Mouse (Mus musculus) kidney, adult 2 months (tissue): Measurements from ENCODE around the gene Rel. TPM values are rescaled to one million over a fixed set of nuclear protein-coding genes. Genes with fewer than 3 reads are reported as not detected.

Experiments
- DNase-seq: peaks from one replicate; pipeline ENCODE4 v3.0.0; 2021
- H3K27ac ChIP-seq: fragments of 200-500 bp; 2 replicates; pipeline ENCODE4 v1.5.1; 2012; ENCODE audit warnings: low read depth, low read length, control low read depth, inconsistent platforms; ENCODE audit not compliant: insufficient read depth
- H3K27me3 ChIP-seq: fragments of 200-500 bp; replicated peaks from 2 replicates; pipeline ENCODE4 v1.6.1; 2012; ENCODE audit warnings: mild to moderate bottlenecking, moderate library complexity, low read length, inconsistent platforms; ENCODE audit not compliant: control insufficient read depth, insufficient read depth
- H3K36me3 ChIP-seq: fragments of 200-500 bp; 2 replicates; pipeline ENCODE4 v1.6.1; 2012; ENCODE audit warnings: mild to moderate bottlenecking, moderate library complexity, low read length, inconsistent platforms; ENCODE audit not compliant: control insufficient read depth, insufficient read depth
- H3K4me1 ChIP-seq: fragments of 200-500 bp; 2 replicates; pipeline ENCODE4 v1.6.1; 2011; ENCODE audit warnings: low read length; ENCODE audit not compliant: control insufficient read depth, insufficient read depth
- H3K4me3 ChIP-seq: fragments of 200-500 bp; 2 replicates; pipeline ENCODE4 v1.5.1; 2011; ENCODE audit warnings: mild to moderate bottlenecking, low read depth, low read length, control low read depth; ENCODE audit not compliant: insufficient read depth
- CTCF ChIP-seq: fragments of 200-500 bp; conservative IDR thresholded peaks from 2 replicates; pipeline ENCODE4 v1.5.1; 2011; ENCODE audit warnings: low read depth, mild to moderate bottlenecking, control low read depth, low read length, moderate library complexity, mixed read lengths; ENCODE audit not compliant: insufficient read depth, insufficient read length
- POLR2A ChIP-seq: fragments of 200-500 bp; IDR thresholded peaks from one replicate; pipeline ENCODE4 v1.6.1; 2011; ENCODE audit warnings: low read depth, low read length, control low read depth
- WGBS: fragments of 180-500 bp; shearing (Covaris S2); methylation state at CpG from one replicate; pipeline ENCODE4 v1.1.7; 2018; 5-methylcytosine and 5-hydroxymethylcytosine counted together
- polyA plus RNA-seq: library from polyadenylated mRNA; depleted of rRNA; stranded (reverse); fragments of >200 nt; gene quantifications from 2 replicates; pipeline ENCODE4 v1.2.3, GENCODE M21; 2012

Rel gene
- polyA plus RNA-seq, 1 experiment = 1.3 TPM

DNA sequence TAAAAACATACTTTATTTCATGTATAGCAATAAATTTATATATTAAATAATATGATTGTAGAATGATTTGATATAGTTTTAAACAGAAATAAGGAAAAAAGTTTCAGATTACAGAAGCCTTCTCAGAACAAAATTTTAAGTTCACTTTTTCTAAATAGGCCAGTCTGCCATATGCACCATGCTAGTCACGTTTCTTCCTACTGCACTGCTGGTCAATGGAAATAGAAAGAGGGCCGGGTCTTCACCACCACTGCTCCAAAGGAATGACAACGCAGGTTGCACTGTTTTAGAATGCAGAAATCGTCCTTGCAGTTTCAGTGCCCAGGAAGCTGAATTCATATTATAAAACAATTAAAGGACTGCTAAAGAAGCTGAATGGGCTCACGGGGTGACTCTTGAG is 12.3 kb upstream of the Rel start:
- no peak overlapping the region for H3K4me3 ChIP-seq
- no peaks in the 10 kb centered on the region for H3K4me1 ChIP-seq
- H3K27ac ChIP-seq = no peak overlapping the region
- no peak for DNase-seq
- no peaks in the 10 kb centered on the region for H3K27me3 ChIP-seq
- no peaks in the 10 kb centered on the region for H3K36me3 ChIP-seq
- TF ChIP-seq CTCF (no peak), POLR2A (no peak)
- 87% methylated on average over 5 of the region's 5 CpGs for WGBS

DNA sequence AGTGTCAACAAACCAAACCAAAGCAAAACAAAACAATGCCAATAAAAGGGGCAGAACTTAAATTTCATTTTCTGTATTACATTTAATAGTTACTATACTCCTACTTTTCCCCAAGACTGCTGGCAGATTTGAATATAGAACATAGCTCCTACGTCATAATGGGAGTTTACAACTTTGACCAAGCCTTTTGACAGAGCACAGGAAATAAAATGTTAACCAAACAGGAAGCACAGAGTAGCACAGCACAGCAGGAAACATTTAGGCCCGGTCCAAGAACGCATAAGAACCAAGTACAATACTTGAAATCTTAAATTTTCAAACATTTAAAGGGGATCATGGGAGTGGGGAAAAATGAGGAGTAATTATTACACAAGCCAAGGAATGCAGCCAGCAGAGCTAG is 11.3 kb upstream of the Rel start:
- H3K27ac ChIP-seq = no peak overlapping the region
- no peak overlapping the region for H3K4me3 ChIP-seq
- DNase-seq = no peak
- 64% methylated on average over 3 of the region's 3 CpGs for WGBS
- no peaks in the 10 kb centered on the region for H3K27me3 ChIP-seq
- TF ChIP-seq POLR2A = no peak
- TF ChIP-seq CTCF = no peak
- H3K4me1 ChIP-seq = no peaks in the 10 kb centered on the region
- H3K36me3 ChIP-seq = no peaks in the 10 kb centered on the region

DNA sequence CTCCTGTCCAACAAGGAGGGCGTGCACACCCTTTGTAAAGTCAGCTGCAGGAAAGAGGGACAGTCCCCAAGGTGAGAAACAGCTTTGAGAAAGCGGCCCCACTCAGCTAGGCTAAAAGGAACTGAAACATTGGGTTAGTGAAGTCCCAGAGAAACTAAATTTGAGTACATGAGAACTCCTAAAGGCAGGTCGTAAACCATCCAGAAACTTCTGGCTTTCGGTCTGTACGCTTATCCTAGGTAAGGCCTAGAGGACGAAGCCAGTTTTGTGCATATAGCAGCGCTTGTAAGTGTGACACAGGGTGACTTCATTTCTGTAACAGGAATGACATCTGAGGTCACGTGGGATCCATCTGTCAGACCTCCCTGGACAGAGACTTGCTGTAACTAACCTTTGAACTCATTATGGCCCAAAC is 8.0 kb upstream of the Rel start:
- no peak overlapping the region for H3K27ac ChIP-seq
- no peak for DNase-seq
- H3K4me1 ChIP-seq = no peaks in the 10 kb centered on the region
- no peak for TF ChIP-seq CTCF
- TF ChIP-seq POLR2A = no peak
- no peak overlapping the region for H3K4me3 ChIP-seq
- H3K27me3 ChIP-seq = no peaks in the 10 kb centered on the region
- 88% methylated on average over 8 of the region's 8 CpGs for WGBS
- H3K36me3 ChIP-seq = no peaks in the 10 kb centered on the region

DNA sequence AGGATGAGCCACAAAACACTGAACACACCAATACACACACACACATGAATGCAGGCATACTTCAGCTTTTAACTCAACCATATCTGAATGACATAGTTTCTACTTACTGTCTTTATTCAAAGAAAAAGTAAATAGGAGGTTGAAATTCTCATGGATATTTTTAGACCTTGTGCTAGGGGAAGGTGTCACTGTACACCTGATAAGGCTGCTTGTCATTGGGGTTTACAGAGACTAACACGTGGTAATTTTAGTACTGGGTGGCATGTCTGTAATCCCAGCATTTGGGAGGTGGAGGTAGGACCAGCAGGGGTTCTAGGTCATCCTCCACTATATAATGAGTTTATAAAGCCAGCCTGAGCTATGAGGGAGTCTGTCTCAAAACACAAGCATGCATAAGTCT is 1.7 kb upstream of the Rel start:
- Histone ChIP-seq H3K27ac (no peak overlapping the region), H3K27me3 (no peaks in the 10 kb centered on the region), H3K4me3 (no peak overlapping the region), H3K36me3 (no peaks in the 10 kb centered on the region), H3K4me1 (peaks cover 5% of the 10 kb centered on the region; the same call in 1 of the 2 replicates)
- 59% methylated on average over 1 of the region's 1 CpGs for WGBS
- TF ChIP-seq POLR2A (no peak), CTCF (no peak)
- no peak for DNase-seq

DNA sequence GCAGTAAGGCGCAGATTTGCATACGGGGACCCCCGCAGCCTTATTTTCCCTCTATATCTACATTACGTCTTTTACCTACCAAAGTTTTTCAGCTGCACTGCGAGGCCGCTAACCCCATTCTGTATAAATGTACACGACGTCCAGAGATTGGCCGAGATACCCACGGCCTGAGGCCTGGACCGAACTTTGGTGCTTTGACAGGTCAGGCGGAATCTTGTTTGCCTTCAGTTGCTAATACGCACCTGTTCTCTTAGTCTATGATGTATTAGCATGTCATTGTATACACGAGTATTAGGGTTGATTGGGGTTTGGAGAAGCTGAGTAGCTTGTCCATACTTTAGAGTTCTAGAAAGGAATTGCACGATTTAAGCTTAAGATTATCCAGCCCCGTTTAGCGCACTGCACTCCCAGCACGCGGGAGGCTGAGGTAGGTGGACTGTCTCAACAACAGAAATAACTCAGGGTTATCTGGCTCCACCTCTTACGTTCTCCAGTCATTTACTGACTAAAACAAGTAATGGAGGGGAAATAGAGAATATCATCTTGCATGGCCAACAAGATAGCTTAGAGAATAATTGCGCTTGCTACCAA is 832 bp upstream of the Rel start:
- 12% methylated on average over 21 of the region's 21 CpGs for WGBS
- peaks cover 5% of the 10 kb centered on the region; the same call in 1 of the 2 replicates for H3K4me1 ChIP-seq
- no peak for TF ChIP-seq CTCF
- TF ChIP-seq POLR2A = no peak
- H3K36me3 ChIP-seq = no peaks in the 10 kb centered on the region
- no peak for DNase-seq
- peak overlapping the region; percentile 98 for H3K27ac ChIP-seq
- peak overlapping the region; percentile 93 for H3K4me3 ChIP-seq
- no peaks in the 10 kb centered on the region for H3K27me3 ChIP-seq

GRCm38 (mm10) chr11:23770510-23770759 is 335 bp downstream of the Rel start:
- DNase-seq = no peak
- Histone ChIP-seq H3K36me3 (no peaks in the 10 kb centered on the region), H3K27ac (peak overlapping the region; percentile 79), H3K4me3 (peak overlapping the region; percentile 93), H3K4me1 (peaks cover 5% of the 10 kb centered on the region; the same call in 1 of the 2 replicates), H3K27me3 (no peaks in the 10 kb centered on the region)
- TF ChIP-seq CTCF (no peak), POLR2A (no peak)
- under 1% methylated on average over 24 of the region's 24 CpGs for WGBS

- no peaks in the 10 kb centered on the region for H3K27me3 ChIP-seq
- peak overlapping the region; percentile 93 for H3K4me3 ChIP-seq
- peaks cover 5% of the 10 kb centered on the region; the same call in 1 of the 2 replicates for H3K4me1 ChIP-seq
- H3K27ac ChIP-seq = peak overlapping the region; percentile 79
- peak; percentile 39 for DNase-seq
- H3K36me3 ChIP-seq = no peaks in the 10 kb centered on the region
- WGBS = 4% methylated on average over 25 of the region's 25 CpGs
- TF ChIP-seq POLR2A = no peak
- no peak for TF ChIP-seq CTCF
These were observed 872 bp downstream of the Rel start for GRCm38 (mm10) chr11:23769686-23770509.
